8 mouse cellular contexts compared by ENCODE assay signal in genomic region chr7:37346041-37346440, GRCm38 (mm10).
DNase-seq lines count a peak whose midpoint lies in the region; ATAC-seq and TF ChIP-seq lines count a peak whose summit lies in the region.

No protein-coding gene starts in this region.

- peak; percentile 46; the same call in 1 of the 2 replicates for TF ChIP-seq CTCF in spleen, adult 2 months (IDR thresholded peaks at IDR 0.05; ENCODE audit: extremely low read depth, insufficient read depth, insufficient read length, insufficient replicate concordance)
- peak; percentile 97 for TF ChIP-seq CTCF in hindbrain, postnatal 0 days (IDR thresholded peaks at IDR 0.05; ENCODE audit: low read depth)

- no peaks in the 10 kb centered on the region for H3K9me3 ChIP-seq in forebrain, embryonic 13.5 days (replicated peaks)
- H3K9me3 ChIP-seq in hindbrain, postnatal 0 days (ENCODE audit: low read length), result no peaks in the 10 kb centered on the region
- H3K9me3 ChIP-seq in midbrain, embryonic 16.5 days (replicated peaks; ENCODE audit: control insufficient read depth, low read length, poor library complexity, severe bottlenecking), result no peaks in the 10 kb centered on the region

- no peaks in the 10 kb centered on the region for H3K27me3 ChIP-seq in spleen, adult 2 months (ENCODE audit: control insufficient read depth, insufficient read depth, low read length)
- peaks cover 12% of the 10 kb centered on the region; the same call in 1 of the 2 replicates for H3K27me3 ChIP-seq in forebrain, embryonic 13.5 days
- H3K27me3 ChIP-seq in hindbrain, postnatal 0 days (ENCODE audit: insufficient read depth, low read length), result no peaks in the 10 kb centered on the region
- no peaks in the 10 kb centered on the region; the same call in 1 of the 2 replicates for H3K27me3 ChIP-seq in midbrain, embryonic 16.5 days (ENCODE audit: control insufficient read depth, insufficient read depth, low read depth, low read length)

- 12% methylated on average over 10 of the region's 10 CpGs for WGBS in spleen, adult 2 months
- WGBS in forebrain, embryonic 13.5 days, result 4% methylated on average over 10 of the region's 10 CpGs
- 3% methylated on average over 10 of the region's 10 CpGs for WGBS in hindbrain, postnatal 0 days
- 2% methylated on average over 10 of the region's 10 CpGs for WGBS in midbrain, embryonic 16.5 days

- peak in 1 of 2 experiments; percentile 24 for DNase-seq in spleen, adult 2 months (ENCODE audit: low read depth in 1 of 2, low spot score in 2 of 2)
- DNase-seq in spleen, adult 12 weeks (ENCODE audit: low spot score), result no peak
- DNase-seq in c-Kit-positive CD71-negative TER-119-negative erythroid progenitor cells, embryonic 14.5 days (ENCODE audit: low read depth), result peak; percentile 41
- peak; percentile 93 for DNase-seq in hindbrain, postnatal 0 days (ENCODE audit: low spot score)
- DNase-seq in left cerebral cortex, postnatal 14 days (ENCODE audit: low spot score in 2 of 2), result peak; percentile 84
- DNase-seq in testis, postnatal 10 days (ENCODE audit: low spot score), result peak; percentile 71

- intact Hi-C loops in left cerebral cortex, postnatal 14 days (cut with DNase I), result loop anchor here (2.0 to 10.0 kb wide), 5 partner anchors 1011 to 1521 kb away; no protein-coding TSS in a partner anchor

- H3K4me1 ChIP-seq in spleen, adult 2 months (ENCODE audit: control insufficient read depth, insufficient read depth, insufficient read length), result no peaks in the 10 kb centered on the region
- peaks cover 31% of the 10 kb centered on the region for H3K4me1 ChIP-seq in forebrain, embryonic 13.5 days
- H3K4me1 ChIP-seq in hindbrain, postnatal 0 days (ENCODE audit: insufficient read depth, low read length), result no peaks in the 10 kb centered on the region; the same call in 1 of the 2 replicates
- peaks cover 17% of the 10 kb centered on the region for H3K4me1 ChIP-seq in midbrain, embryonic 16.5 days (ENCODE audit: control insufficient read depth, insufficient read depth, low read length)

- peak; percentile 48 for ATAC-seq in forebrain, embryonic 13.5 days
- ATAC-seq in hindbrain, postnatal 0 days, result peak; percentile 51
- peak; percentile 54 for ATAC-seq in midbrain, embryonic 16.5 days

- no peak for TF ChIP-seq POLR2A in spleen, adult 2 months (IDR thresholded peaks at IDR 0.05; ENCODE audit: low read depth, low read length)

- no peak overlapping the region for H3K9ac ChIP-seq in forebrain, embryonic 13.5 days
- no peak overlapping the region for H3K9ac ChIP-seq in hindbrain, postnatal 0 days (replicated peaks; ENCODE audit: low read length)
- no peak overlapping the region for H3K9ac ChIP-seq in midbrain, embryonic 16.5 days (ENCODE audit: low read depth, low read length)

- H3K4me3 ChIP-seq in spleen, adult 2 months (ENCODE audit: extremely low read depth, insufficient read depth, insufficient read length), result no peak overlapping the region
- no peak overlapping the region for H3K4me3 ChIP-seq in forebrain, embryonic 13.5 days
- H3K4me3 ChIP-seq in hindbrain, postnatal 0 days (ENCODE audit: low read length), result no peak overlapping the region
- H3K4me3 ChIP-seq in midbrain, embryonic 16.5 days (ENCODE audit: low read depth, low read length), result no peak overlapping the region

- no peaks in the 10 kb centered on the region for H3K36me3 ChIP-seq in spleen, adult 2 months (ENCODE audit: control insufficient read depth, insufficient read depth, low read length)
- H3K36me3 ChIP-seq in forebrain, embryonic 13.5 days (ENCODE audit: poor library complexity, severe bottlenecking), result no peaks in the 10 kb centered on the region
- no peaks in the 10 kb centered on the region for H3K36me3 ChIP-seq in hindbrain, postnatal 0 days (ENCODE audit: insufficient read depth, low read length)
- no peaks in the 10 kb centered on the region for H3K36me3 ChIP-seq in midbrain, embryonic 16.5 days (ENCODE audit: control insufficient read depth, insufficient read depth, low read length)

- H3K4me2 ChIP-seq in forebrain, embryonic 13.5 days, result no peak overlapping the region
- H3K4me2 ChIP-seq in hindbrain, postnatal 0 days (ENCODE audit: low read depth, low read length), result no peak overlapping the region
- H3K4me2 ChIP-seq in midbrain, embryonic 16.5 days (ENCODE audit: low read length), result no peak overlapping the region

- H3K27ac ChIP-seq in spleen, adult 2 months (ENCODE audit: insufficient read depth, low read length), result no peak overlapping the region
- no peak overlapping the region for H3K27ac ChIP-seq in forebrain, embryonic 13.5 days
- H3K27ac ChIP-seq in hindbrain, postnatal 0 days, result no peak overlapping the region
- H3K27ac ChIP-seq in midbrain, embryonic 16.5 days (ENCODE audit: low read length), result no peak overlapping the region
